Mouse (Mus musculus) midbrain, postnatal 0 days (tissue): ENCODE measurements around the gene Itgb1. TPM values are rescaled to one million over a fixed set of nuclear protein-coding genes. Genes with fewer than 3 reads are reported as not detected.

Experiments
- ATAC-seq: fragments of 200-750 bp; cut with Nextera tagmentation; 2 replicates; pipeline ENCODE4 v1.8.0; 2017; ENCODE audit warnings: moderate number of reproducible peaks, mild to moderate bottlenecking, moderate TSS enrichment, moderate library complexity; ENCODE audit not compliant: low FRiP score
- DNase-seq: peaks from one replicate; pipeline ENCODE4 v3.0.0-alpha.2; 2015; ENCODE audit warnings: low spot score
- H3K27ac ChIP-seq: fragments of 300-500 bp; sonication (generic); 2 replicates; pipeline ENCODE4 v1.5.1; 2014; ENCODE audit warnings: low read depth, mild to moderate bottlenecking, low read length, mixed read lengths
- H3K27me3 ChIP-seq: fragments of 300-500 bp; sonication (generic); 2 replicates; pipeline ENCODE4 v1.6.1; 2014; ENCODE audit warnings: low read length, control low read depth, mixed read lengths; ENCODE audit not compliant: insufficient read depth
- H3K36me3 ChIP-seq: fragments of 300-500 bp; sonication (generic); 2 replicates; pipeline ENCODE4 v1.6.1; 2014; ENCODE audit warnings: low read length, control low read depth, mixed read lengths; ENCODE audit not compliant: insufficient read depth
- H3K4me1 ChIP-seq: fragments of 300-500 bp; sonication (generic); 2 replicates; pipeline ENCODE4 v1.6.1; 2014; ENCODE audit warnings: mild to moderate bottlenecking, control low read depth, antibody characterized with exemption, low read length, mixed read lengths; ENCODE audit not compliant: insufficient read depth
- H3K4me2 ChIP-seq: fragments of 300-500 bp; sonication (generic); 2 replicates; pipeline ENCODE4 v1.6.1; 2014; ENCODE audit warnings: low read depth, mild to moderate bottlenecking, low read length, mixed read lengths; ENCODE audit not compliant: poor library complexity, severe bottlenecking
- H3K4me3 ChIP-seq: fragments of 300-500 bp; sonication (generic); 2 replicates; pipeline ENCODE4 v1.5.1; 2014; ENCODE audit warnings: low read depth, mild to moderate bottlenecking, low read length, moderate library complexity
- H3K9ac ChIP-seq: fragments of 300-500 bp; sonication (generic); replicated peaks from 2 replicates; pipeline ENCODE4 v1.6.1; 2014; ENCODE audit warnings: mild to moderate bottlenecking, low read length, moderate library complexity, mixed read lengths; ENCODE audit not compliant: poor library complexity, severe bottlenecking
- H3K9me3 ChIP-seq: fragments of 300-500 bp; sonication (generic); 2 replicates; pipeline ENCODE4 v1.6.1; 2016; ENCODE audit warnings: low read length, control low read depth
- CTCF ChIP-seq: IDR thresholded peaks from 2 replicates; pipeline ENCODE4 v1.5.1; 2016; ENCODE audit warnings: antibody characterized with exemption, mild to moderate bottlenecking
- WGBS: fragments of 180-500 bp; shearing (Covaris S2); extraction: QIAGEN DNeasy Blood & Tissue Kit; methylation state at CpG from one replicate; pipeline ENCODE4 v1.1.7; 2014; 5-methylcytosine and 5-hydroxymethylcytosine counted together
- polyA plus RNA-seq: library from polyadenylated mRNA; unstranded; fragments of >200 nt; fragmentation: Nextera tagmentation; extraction: Ambion mirVana; gene quantifications from 2 replicates; pipeline ENCODE4 v1.2.1, GENCODE M21; 2015
- total RNA-seq: library from RNA; depleted of rRNA; stranded (reverse); fragments of >200 nt; gene quantifications from 2 replicates; pipeline ENCODE4 v1.2.3, GENCODE M21; 2014

Itgb1 gene
- total and polyA plus RNA-seq, 2 experiments from 2014 or later, result 56.1 to 59.7 TPM

DNA sequence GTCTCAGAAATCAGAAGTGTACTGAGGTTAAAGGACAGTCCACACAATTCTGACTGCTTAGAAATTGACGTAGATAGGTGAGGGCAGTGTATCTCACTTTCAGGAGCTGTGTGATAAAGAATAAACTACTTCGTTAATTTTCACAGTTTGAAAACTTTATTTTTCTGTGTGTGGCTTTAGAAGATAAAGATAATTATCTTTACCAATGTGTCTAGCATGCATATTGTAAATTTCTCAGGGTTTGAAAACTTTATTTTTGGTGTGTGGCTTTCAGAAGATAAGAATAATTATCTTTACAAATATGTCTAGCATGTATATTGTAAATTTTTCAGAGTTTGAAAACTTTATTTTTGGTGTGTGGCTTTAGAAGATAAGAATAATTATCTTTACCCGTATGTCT is 3.2 kb downstream of the Itgb1 start:
- Histone ChIP-seq H3K9ac (no peak overlapping the region), H3K4me3 (no peak overlapping the region), H3K27ac (no peak overlapping the region), H3K9me3 (no peaks in the 10 kb centered on the region), H3K27me3 (no peaks in the 10 kb centered on the region), H3K4me1 (peaks cover 5% of the 10 kb centered on the region), H3K4me2 (no peak overlapping the region), H3K36me3 (no peaks in the 10 kb centered on the region)
- WGBS, result 78% methylated on average over 3 of the region's 3 CpGs
- no peak for TF ChIP-seq CTCF
- no peak for DNase-seq
- ATAC-seq, result no peak

DNA sequence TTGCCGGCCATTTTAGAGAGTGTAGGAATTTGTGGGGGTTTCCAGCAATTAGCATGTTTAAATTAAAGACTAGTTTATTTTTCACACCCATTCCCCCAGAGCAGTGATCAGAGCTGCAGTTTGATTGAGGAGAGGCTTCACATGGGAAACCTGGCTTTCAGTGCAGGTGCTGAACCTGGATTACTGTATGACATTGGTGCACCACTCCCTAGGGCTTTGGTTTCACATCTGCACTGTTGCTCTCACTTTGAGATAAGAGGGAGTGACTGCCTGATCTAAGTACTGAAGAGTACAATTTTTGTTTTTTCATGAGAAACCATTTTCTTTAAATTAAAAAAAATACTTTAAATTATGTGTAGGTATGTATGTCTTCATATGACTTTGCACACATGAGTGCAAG is 4.6 kb downstream of the Itgb1 start:
- no peaks in the 10 kb centered on the region for H3K36me3 ChIP-seq
- H3K9ac ChIP-seq, result no peak overlapping the region
- no peak overlapping the region for H3K4me3 ChIP-seq
- ATAC-seq (no peak), DNase-seq (no peak)
- H3K9me3 ChIP-seq, result no peaks in the 10 kb centered on the region
- H3K27ac ChIP-seq, result no peak overlapping the region
- TF ChIP-seq CTCF, result no peak
- H3K27me3 ChIP-seq, result no peaks in the 10 kb centered on the region
- 96% methylated on average over 1 of the region's 1 CpGs for WGBS
- H3K4me1 ChIP-seq, result peaks cover 5% of the 10 kb centered on the region
- no peak overlapping the region for H3K4me2 ChIP-seq

GRCm38 (mm10) chr8:128696701-128697397 is 11.4 kb downstream of the Itgb1 start:
- no peaks in the 10 kb centered on the region for H3K9me3 ChIP-seq
- no peak overlapping the region for H3K9ac ChIP-seq
- ATAC-seq, result no peak
- no peak overlapping the region for H3K4me2 ChIP-seq
- TF ChIP-seq CTCF, result no peak
- H3K4me1 ChIP-seq, result no peaks in the 10 kb centered on the region
- H3K27me3 ChIP-seq, result no peaks in the 10 kb centered on the region
- DNase-seq, result no peak
- H3K4me3 ChIP-seq, result no peak overlapping the region
- no peak overlapping the region for H3K27ac ChIP-seq
- WGBS, result 96% methylated on average over 1 of the region's 1 CpGs
- no peaks in the 10 kb centered on the region for H3K36me3 ChIP-seq

DNA sequence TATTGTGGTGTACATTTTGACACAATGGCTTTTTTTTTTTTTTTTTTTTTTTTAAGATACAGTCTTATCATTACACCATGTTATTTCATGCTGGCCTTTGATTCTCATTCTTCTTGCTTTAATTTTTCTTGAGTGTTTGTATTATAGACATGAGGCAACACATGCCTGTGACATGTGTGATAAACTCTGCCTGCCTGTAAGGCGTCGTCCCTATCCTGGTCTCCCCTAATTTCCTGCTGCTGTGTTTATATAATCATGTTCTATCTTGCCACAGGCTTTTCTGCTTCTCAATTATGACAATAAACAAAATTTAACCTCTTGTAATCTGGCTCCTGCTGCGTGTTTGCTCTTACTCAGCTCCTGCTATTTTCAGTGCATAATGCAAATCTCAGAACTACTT is 12.5 kb downstream of the Itgb1 start:
- 71% methylated on average over 3 of the region's 3 CpGs for WGBS
- no peak for TF ChIP-seq CTCF
- Histone ChIP-seq H3K27me3 (no peaks in the 10 kb centered on the region), H3K27ac (no peak overlapping the region), H3K9ac (no peak overlapping the region), H3K9me3 (no peaks in the 10 kb centered on the region), H3K4me3 (no peak overlapping the region), H3K4me1 (no peaks in the 10 kb centered on the region), H3K4me2 (no peak overlapping the region), H3K36me3 (no peaks in the 10 kb centered on the region)
- DNase-seq, result no peak
- no peak for ATAC-seq

DNA sequence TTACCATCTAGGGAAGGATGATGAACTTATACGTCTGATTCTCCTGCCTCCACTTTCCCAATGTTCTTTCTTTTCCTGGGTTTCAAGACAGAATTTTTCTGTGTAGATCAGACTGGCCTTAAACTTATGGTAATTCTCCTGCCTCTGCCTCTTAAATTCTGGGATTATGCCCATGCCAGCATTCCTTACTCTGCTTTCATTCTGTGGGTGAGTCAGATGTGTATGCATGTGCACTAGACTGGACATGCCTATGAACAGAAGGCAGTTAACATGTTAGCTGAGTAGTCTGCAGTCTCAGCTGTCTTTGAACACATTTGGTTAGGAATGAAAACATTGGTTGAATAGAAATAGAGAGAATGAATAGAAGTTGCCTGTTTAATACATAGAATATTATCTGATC is 18.9 kb downstream of the Itgb1 start:
- DNase-seq (no peak), ATAC-seq (no peak)
- TF ChIP-seq CTCF, result no peak
- Histone ChIP-seq H3K27me3 (no peaks in the 10 kb centered on the region), H3K9ac (no peak overlapping the region), H3K4me1 (no peaks in the 10 kb centered on the region), H3K27ac (no peak overlapping the region), H3K4me3 (no peak overlapping the region), H3K36me3 (no peaks in the 10 kb centered on the region), H3K9me3 (no peaks in the 10 kb centered on the region), H3K4me2 (no peak overlapping the region)
- WGBS, result 90% methylated on average over 1 of the region's 1 CpGs

GRCm38 (mm10) chr8:128704836-128705235 is 19.4 kb downstream of the Itgb1 start:
- Histone ChIP-seq H3K9me3 (no peaks in the 10 kb centered on the region), H3K4me1 (no peaks in the 10 kb centered on the region), H3K9ac (no peak overlapping the region), H3K4me3 (no peak overlapping the region), H3K36me3 (no peaks in the 10 kb centered on the region), H3K27me3 (no peaks in the 10 kb centered on the region), H3K27ac (no peak overlapping the region), H3K4me2 (no peak overlapping the region)
- 73% methylated on average over 2 of the region's 2 CpGs for WGBS
- TF ChIP-seq CTCF, result no peak
- DNase-seq (no peak), ATAC-seq (no peak)
